Mouse (Mus musculus): Measurements from ENCODE around the gene Pclaf. TPM values are rescaled to one million over a fixed set of nuclear protein-coding genes. Genes with fewer than 3 reads are reported as not detected.

Gene Pclaf
- polyA plus RNA-seq, 1 experiment from 2014 or later: 48.6 TPM

GRCm38 (mm10) chr9:65908394-65909300 is 18.6 kb downstream of the Pclaf start, which contains the start of the genes Trip4 and Csnk1g1:
TSS of gene Trip4 (minus strand) at chr9:65908794.
TSS of gene Csnk1g1 (plus strand) at chr9:65908924.
- peak; percentile 95 for DNase-seq (ENCODE audit: low spot score)

GRCm38 (mm10) chr9:65909301-65909801 is 19.3 kb downstream of the Pclaf start:
- H3K4me2 ChIP-seq (replicated peaks; ENCODE audit: low read depth): peak overlapping the region; percentile 66
- no peaks in the 10 kb centered on the region for H3K4me1 ChIP-seq (replicated peaks; ENCODE audit: control insufficient read depth, insufficient read depth)
- DNase-seq (ENCODE audit: low spot score) (peak; percentile 72), ATAC-seq (ENCODE audit: low FRiP score, low TSS enrichment) (no peak; the same call in 1 of the 2 replicates)
- H3K9ac ChIP-seq (ENCODE audit: low read length): peak overlapping the region; percentile 79
- no peaks in the 10 kb centered on the region for H3K27me3 ChIP-seq (ENCODE audit: control insufficient read depth, insufficient read depth, low read length)
- peak overlapping the region; percentile 74 for H3K4me3 ChIP-seq (ENCODE audit: low read depth, low read length)
- under 1% methylated on average over 34 of the region's 34 CpGs for WGBS
- no peaks in the 10 kb centered on the region for H3K9me3 ChIP-seq (ENCODE audit: control insufficient read depth, low read length)
- H3K27ac ChIP-seq (replicated peaks): peak overlapping the region; percentile 89
- no peaks in the 10 kb centered on the region for H3K36me3 ChIP-seq (ENCODE audit: control insufficient read depth, insufficient read depth, low read length)
- TF ChIP-seq CTCF (IDR thresholded peaks at IDR 0.05; ENCODE audit: low read depth) (peak; percentile 48), EP300 (optimal IDR thresholded peaks at IDR 0.05) (no peak)

More at GRCm38 (mm10) chr9:65908394-65909300, 18.6 kb downstream of the Pclaf start, which contains the start of the genes Trip4 and Csnk1g1:
- H3K27ac ChIP-seq (replicated peaks): peak within 1 kb of the TSS; percentile 89
- H3K36me3 ChIP-seq (ENCODE audit: control insufficient read depth, insufficient read depth, low read length): no peaks in the 10 kb centered on the region
- H3K9me3 ChIP-seq (ENCODE audit: control insufficient read depth, low read length): no peaks in the 10 kb centered on the region
- ATAC-seq (ENCODE audit: low FRiP score, low TSS enrichment): peak; percentile 99
- TF ChIP-seq CTCF (IDR thresholded peaks at IDR 0.05; ENCODE audit: low read depth): peak; percentile 77
- TF ChIP-seq EP300 (optimal IDR thresholded peaks at IDR 0.05): peak; percentile 48
- H3K4me3 ChIP-seq (ENCODE audit: low read depth, low read length): peak within 1 kb of the TSS; percentile 74
- H3K4me1 ChIP-seq (replicated peaks; ENCODE audit: control insufficient read depth, insufficient read depth): no peaks in the 10 kb centered on the region
- H3K27me3 ChIP-seq (ENCODE audit: control insufficient read depth, insufficient read depth, low read length): no peaks in the 10 kb centered on the region
- WGBS: under 1% methylated on average over 38 of the region's 38 CpGs
- peak within 1 kb of the TSS; percentile 66 for H3K4me2 ChIP-seq (replicated peaks; ENCODE audit: low read depth)
- peak within 1 kb of the TSS; percentile 79 for H3K9ac ChIP-seq (ENCODE audit: low read length)

- ATAC-seq (ENCODE audit: low FRiP score, low TSS enrichment) (no peak), DNase-seq (ENCODE audit: low spot score) (no peak)
- no peaks in the 10 kb centered on the region for H3K27me3 ChIP-seq (ENCODE audit: control insufficient read depth, insufficient read depth, low read length)
- no peaks in the 10 kb centered on the region for H3K36me3 ChIP-seq (ENCODE audit: control insufficient read depth, insufficient read depth, low read length)
- peak overlapping the region; percentile 74 for H3K4me3 ChIP-seq (ENCODE audit: low read depth, low read length)
- TF ChIP-seq EP300 (optimal IDR thresholded peaks at IDR 0.05) (no peak), CTCF (IDR thresholded peaks at IDR 0.05; ENCODE audit: low read depth) (no peak)
- no peaks in the 10 kb centered on the region for H3K4me1 ChIP-seq (replicated peaks; ENCODE audit: control insufficient read depth, insufficient read depth)
- H3K9me3 ChIP-seq (ENCODE audit: control insufficient read depth, low read length): no peaks in the 10 kb centered on the region
- peak overlapping the region; percentile 66 for H3K4me2 ChIP-seq (replicated peaks; ENCODE audit: low read depth)
- WGBS: 2% methylated on average over 4 of the region's 4 CpGs
- no peak overlapping the region; the same call in 1 of the 2 replicates for H3K27ac ChIP-seq (replicated peaks)
- H3K9ac ChIP-seq (ENCODE audit: low read length): peak overlapping the region; percentile 79
Measured at GRCm38 (mm10) chr9:65909837-65910236, 19.8 kb downstream of the Pclaf start.

GRCm38 (mm10) chr9:65913976-65914375 is 23.9 kb downstream of the Pclaf start:
- H3K9ac ChIP-seq (ENCODE audit: low read length): no peak overlapping the region
- no peak overlapping the region for H3K27ac ChIP-seq (replicated peaks)
- no peak overlapping the region for H3K4me3 ChIP-seq (ENCODE audit: low read depth, low read length)
- TF ChIP-seq EP300 (optimal IDR thresholded peaks at IDR 0.05) (no peak), CTCF (IDR thresholded peaks at IDR 0.05; ENCODE audit: low read depth) (no peak)
- no peaks in the 10 kb centered on the region for H3K36me3 ChIP-seq (ENCODE audit: control insufficient read depth, insufficient read depth, low read length)
- no peak for ATAC-seq (ENCODE audit: low FRiP score, low TSS enrichment)
- H3K4me1 ChIP-seq (replicated peaks; ENCODE audit: control insufficient read depth, insufficient read depth): no peaks in the 10 kb centered on the region
- H3K4me2 ChIP-seq (replicated peaks; ENCODE audit: low read depth): no peak overlapping the region
- no peak for DNase-seq (ENCODE audit: low spot score)
- no peaks in the 10 kb centered on the region for H3K27me3 ChIP-seq (ENCODE audit: control insufficient read depth, insufficient read depth, low read length)
- H3K9me3 ChIP-seq (ENCODE audit: control insufficient read depth, low read length): no peaks in the 10 kb centered on the region
- 66% methylated on average over 2 of the region's 2 CpGs for WGBS

- 84% methylated on average over 1 of the region's 1 CpGs for WGBS
- H3K4me2 ChIP-seq (replicated peaks; ENCODE audit: low read depth): no peak overlapping the region
Measured at GRCm38 (mm10) chr9:65917015-65917414, 27.0 kb downstream of the Pclaf start.

More at GRCm38 (mm10) chr9:65917015-65917414, 27.0 kb downstream of the Pclaf start:
- Histone ChIP-seq H3K36me3 (ENCODE audit: control insufficient read depth, insufficient read depth, low read length) (no peaks in the 10 kb centered on the region), H3K4me1 (replicated peaks; ENCODE audit: control insufficient read depth, insufficient read depth) (no peaks in the 10 kb centered on the region), H3K4me3 (ENCODE audit: low read depth, low read length) (no peak overlapping the region), H3K9me3 (ENCODE audit: control insufficient read depth, low read length) (no peaks in the 10 kb centered on the region), H3K27ac (replicated peaks) (no peak overlapping the region), H3K27me3 (ENCODE audit: control insufficient read depth, insufficient read depth, low read length) (no peaks in the 10 kb centered on the region), H3K9ac (ENCODE audit: low read length) (no peak overlapping the region)
- no peak for TF ChIP-seq EP300 (optimal IDR thresholded peaks at IDR 0.05)
- no peak for TF ChIP-seq CTCF (IDR thresholded peaks at IDR 0.05; ENCODE audit: low read depth)
- ATAC-seq (ENCODE audit: low FRiP score, low TSS enrichment): no peak
- no peak for DNase-seq (ENCODE audit: low spot score)
